Mouse (Mus musculus): ENCODE data around the gene Aldh1l2.

The Aldh1l2 gene

DNA sequence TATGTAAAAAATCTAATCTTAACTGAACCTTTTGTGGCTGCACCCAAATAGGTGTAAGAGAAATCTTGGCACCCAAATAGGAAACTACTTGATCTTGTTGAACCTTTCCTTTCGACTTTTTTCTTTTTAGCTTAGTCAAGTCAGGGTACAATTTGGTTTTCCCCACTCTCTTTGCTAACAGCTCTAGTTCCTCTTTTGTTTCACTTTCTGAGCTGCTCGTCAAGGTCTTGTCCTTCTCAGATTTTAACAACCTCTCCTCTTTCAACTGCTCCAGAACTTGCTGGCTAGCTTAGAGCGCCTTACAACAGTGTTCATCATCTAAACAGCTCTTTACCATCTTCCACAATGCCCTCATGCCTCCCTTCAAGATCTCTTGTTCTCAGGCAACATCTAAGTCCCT is 76.4 kb downstream of the Aldh1l2 start:
- no peak for DNase-seq (ENCODE audit: low spot score in 2 of 2)

DNA sequence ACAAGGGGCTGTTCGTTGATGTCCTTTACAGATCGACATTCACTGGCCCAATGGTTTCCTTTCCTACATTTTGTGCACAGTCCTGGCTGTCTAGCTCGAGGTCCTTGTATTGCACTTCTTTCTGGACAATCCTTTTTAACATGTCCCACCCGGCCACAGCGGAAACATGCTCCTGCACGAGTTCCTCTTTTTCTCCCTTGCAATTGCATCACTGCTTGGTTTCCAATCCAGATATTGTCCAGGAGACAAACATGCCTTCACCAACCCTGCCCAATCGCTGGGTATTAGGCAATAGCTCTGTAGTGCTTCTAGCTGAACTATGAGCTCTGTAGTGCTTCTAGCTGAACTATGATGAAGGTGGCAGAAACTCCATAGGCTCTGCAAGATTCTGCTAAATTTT is 85.4 kb downstream of the Aldh1l2 start:
- DNase-seq (ENCODE audit: low spot score in 2 of 2): no peak
